Mouse (Mus musculus) heart, adult 8-10 months (tissue): ENCODE results near the gene Vwa3b. TPM values are rescaled to one million over a fixed set of nuclear protein-coding genes. Genes with fewer than 3 reads are reported as not detected.

Source experiments
- DNase-seq: peaks from one replicate; pipeline ENCODE4 v3.0.0; 2022; ENCODE audit warnings: low spot score
- total RNA-seq, 4 experiments: library from RNA; stranded (reverse); gene quantifications; 2 replicates each; pipeline ENCODE4 v1.2.4; 2022

Vwa3b gene
- total RNA-seq, 4 experiments from 2014 or later, result 0.16 to 0.41 (median 0.29) TPM; not detected in 1

DNA sequence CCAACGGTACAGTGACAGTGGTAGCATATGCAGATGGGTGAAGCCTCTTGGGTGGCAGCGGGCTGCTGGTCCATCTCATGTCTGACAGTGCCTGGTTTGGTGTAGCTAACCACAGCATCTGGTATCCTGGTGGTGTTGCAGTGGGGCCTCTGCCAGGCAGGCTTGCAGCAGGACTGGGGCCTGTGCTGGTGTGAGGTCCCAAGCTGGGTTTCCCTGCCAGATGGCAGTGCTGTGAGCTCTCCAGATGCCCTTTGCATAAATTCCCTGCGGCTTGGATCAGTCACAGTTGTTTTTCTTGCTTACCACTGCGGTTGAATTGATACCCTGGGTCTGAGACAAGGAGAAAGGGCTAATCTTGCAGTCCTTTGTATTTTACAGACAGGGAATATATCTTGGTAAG lies 95.9 kb downstream of the Vwa3b start:
- DNase-seq, result no peak

DNA sequence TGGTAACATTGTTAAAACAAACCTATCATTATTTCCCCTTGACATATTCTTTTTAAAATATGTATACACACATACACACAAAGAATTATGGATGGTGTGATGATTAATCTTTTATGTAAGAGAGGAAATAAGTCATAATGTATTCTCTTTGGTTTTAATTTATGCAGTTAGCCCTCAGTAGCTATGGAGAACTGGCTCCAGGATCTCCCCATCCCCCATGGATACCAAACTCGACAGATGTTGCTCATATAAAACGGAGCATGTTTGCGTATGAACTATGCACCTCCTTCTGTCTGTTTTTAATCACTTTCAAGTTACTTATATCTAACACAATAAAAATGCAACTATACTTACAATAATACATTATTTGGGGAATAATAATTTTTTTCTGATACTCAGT lies 96.4 kb downstream of the Vwa3b start:
- DNase-seq, result no peak

DNA sequence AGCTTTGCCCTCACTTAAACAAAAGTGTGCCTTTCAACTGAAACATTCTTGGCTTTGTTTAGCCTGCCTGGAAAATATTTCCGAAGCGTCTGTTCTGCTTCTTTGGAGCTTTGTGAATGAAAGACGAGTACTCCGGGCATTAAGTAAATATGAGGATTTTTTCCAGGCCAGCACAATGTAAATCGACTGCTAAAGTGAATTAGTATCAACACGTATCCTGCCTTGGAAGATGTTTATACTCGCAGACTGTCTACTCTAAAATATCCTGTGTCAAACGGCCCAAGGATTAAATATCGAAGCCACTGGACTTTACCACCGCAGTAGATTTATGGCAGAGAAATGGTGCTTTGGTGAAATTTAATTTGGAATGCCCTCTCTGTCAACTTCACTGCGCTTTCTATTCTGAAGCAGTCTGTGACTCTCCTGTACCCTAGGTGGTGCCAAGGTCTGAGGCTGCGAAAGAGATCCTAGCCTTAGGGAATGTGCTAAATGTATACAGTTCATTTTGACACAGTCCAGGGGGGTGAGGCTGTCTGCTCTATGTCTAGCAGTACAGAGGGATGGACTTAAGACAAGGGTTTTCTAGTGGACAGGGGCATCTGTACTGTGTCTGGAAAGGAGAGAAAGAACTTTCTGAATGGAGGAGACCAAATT lies 98.4 kb downstream of the Vwa3b start:
- no peak for DNase-seq

- no peak for DNase-seq
These were observed 103.7 kb downstream of the Vwa3b start for GRCm38 (mm10) chr1:37130012-37130570.

- no peak for DNase-seq
These were observed 104.8 kb downstream of the Vwa3b start for GRCm38 (mm10) chr1:37131146-37131545.

GRCm38 (mm10) chr1:37132433-37132832 lies 106.0 kb downstream of the Vwa3b start:
- DNase-seq, result no peak

DNA sequence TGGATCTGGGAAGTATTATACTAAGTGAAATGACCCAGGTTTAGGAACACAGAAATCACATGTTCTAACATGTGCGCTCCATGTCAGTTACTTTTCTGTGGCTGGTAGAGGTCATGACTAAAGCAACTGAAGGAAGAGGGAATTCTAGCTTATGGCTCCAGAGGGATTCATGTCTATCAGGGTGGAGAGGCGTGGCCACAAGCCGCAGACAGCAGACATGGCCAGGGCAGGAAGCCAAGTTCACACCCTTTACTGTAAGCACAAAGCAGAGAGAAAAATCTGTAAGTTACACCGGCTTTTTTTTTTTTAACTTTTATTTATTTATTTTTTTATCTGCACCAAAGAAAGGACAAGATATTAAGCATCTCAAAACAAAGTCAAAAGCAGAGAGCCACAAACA lies 119.6 kb downstream of the Vwa3b start:
- DNase-seq, result no peak

GRCm38 (mm10) chr1:37149866-37150265 lies 123.5 kb downstream of the Vwa3b start:
- DNase-seq, result no peak

DNA sequence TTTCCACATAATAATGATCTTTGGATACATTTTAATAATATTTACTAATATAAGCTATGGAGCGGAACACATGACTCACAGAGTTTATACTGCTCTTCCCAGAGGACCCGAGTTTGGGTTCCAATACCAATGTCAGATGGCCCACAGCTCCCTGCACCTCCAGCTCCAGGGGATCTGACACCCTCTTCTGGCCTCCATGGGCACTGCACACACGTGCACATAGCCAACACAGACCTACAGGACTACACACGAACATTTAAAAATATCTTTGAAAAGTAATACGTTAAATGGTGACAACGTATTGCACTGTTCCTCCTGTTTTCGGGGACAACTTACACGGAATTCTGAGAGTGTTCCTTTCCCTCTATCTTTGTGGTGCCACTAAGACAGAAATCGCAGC lies 125.5 kb downstream of the Vwa3b start:
- DNase-seq, result no peak

DNA sequence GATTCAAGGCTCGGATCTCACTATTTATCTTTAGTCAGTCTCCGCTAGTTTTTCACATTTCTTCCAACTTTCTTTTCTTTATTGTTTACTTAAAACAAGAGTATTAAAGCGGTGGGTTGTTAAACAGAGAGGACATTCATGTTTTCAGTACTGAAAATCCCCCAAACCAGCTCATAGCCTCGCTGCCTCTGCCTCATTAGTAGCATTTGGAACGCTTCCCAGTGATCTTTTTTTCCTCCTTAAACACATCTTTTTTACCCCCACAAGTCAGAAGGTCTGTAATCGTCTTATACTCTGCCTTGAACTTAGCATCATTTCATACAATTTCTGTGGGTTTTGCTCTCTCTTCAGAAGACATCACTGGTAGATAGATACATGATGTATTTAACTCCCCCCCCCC lies 139.7 kb downstream of the Vwa3b start:
- no peak for DNase-seq

DNA sequence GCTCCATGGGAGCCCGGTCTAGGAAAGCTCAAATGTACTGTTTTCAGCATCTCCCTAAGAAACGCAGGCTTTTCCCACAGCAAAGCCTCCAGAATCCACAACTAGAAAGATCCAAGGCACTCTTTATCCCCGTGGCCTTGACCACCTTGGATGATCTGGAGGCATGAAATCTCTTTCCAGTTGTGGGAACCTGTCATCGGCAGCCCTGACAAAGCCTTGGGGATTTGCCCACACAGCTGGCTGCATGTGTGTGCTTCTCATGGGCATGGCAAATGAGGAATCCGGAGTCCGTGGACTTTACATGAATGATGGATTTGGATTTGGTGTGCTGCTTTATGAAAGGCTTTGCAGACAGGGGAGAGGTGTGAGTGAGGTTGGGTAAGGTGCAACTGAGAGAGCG lies 141.5 kb downstream of the Vwa3b start:
- DNase-seq, result no peak

GRCm38 (mm10) chr1:37177874-37178273 lies 151.5 kb downstream of the Vwa3b start:
- DNase-seq, result no peak

GRCm38 (mm10) chr1:37179852-37180251 lies 153.5 kb downstream of the Vwa3b start:
- no peak for DNase-seq

GRCm38 (mm10) chr1:37187050-37187449 lies 160.7 kb downstream of the Vwa3b start:
- no peak for DNase-seq

DNA sequence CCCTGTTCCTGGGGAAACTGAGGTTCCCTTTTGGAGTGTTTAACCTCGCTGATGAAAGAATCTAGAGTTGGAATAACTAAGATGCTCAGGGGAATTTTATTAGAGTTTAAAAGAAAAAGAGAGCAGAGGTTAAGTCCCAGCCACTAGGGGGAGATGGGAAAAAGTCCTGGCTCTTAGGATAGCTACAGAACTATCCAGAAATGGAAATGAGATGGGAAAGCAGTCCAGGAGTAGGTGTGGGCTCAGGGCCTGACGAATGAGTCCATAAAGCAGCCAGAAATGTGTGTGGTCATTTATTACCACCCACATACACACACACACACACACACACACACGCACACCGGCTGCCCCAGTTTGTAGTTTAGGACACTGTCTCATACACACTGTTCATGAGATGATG lies 168.2 kb downstream of the Vwa3b start:
- no peak for DNase-seq

- DNase-seq, result no peak
These were observed 175.0 kb downstream of the Vwa3b start for GRCm38 (mm10) chr1:37201406-37201805.

DNA sequence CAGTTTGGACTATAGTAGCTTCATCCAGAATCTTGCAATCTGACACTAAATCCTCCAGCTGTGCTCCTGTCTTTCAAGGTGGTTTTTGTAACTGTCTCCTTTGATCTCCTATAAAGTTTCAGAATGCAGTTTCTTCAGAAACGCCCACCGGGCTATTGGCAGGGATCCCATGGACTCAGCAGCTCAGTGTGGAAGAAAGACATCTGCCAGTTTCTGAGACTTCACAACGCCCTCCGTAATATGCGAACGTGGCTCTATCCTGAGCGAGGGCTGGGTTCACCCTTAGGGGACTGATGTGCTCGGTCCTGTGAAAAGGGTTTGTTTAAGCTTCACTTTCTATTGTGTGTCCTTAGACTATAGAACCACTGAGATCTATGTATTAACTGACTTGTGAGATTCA lies 181.3 kb downstream of the Vwa3b start:
- no peak for DNase-seq

DNA sequence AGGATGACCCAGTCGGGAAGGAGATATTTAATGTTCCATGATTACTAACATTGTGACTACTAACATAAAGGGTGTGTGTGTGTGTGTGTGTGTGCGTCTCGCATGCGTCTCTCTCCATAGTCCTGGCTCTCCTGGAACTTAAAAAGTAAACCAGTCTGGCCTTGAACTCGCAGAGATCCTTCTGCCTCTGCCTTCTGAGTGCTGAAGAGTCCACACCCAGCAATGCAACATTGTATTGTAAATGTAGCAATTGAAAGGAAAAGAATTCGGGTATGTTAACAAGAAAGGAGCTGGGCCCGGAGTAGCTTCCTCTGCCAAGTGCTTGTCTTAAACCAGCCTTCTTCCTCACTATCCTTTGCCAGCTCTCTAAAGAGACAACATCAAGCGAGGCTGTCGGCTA lies 186.0 kb downstream of the Vwa3b start:
- DNase-seq, result no peak

GRCm38 (mm10) chr1:37214144-37214543 lies 187.7 kb downstream of the Vwa3b start, which contains the start of gene Cnga3:
Gene Cnga3 (plus strand): TSS chr1:37214434.
- DNase-seq, result no peak

- no peak for DNase-seq
These were observed 192.0 kb downstream of the Vwa3b start for GRCm38 (mm10) chr1:37218386-37218785.

DNA sequence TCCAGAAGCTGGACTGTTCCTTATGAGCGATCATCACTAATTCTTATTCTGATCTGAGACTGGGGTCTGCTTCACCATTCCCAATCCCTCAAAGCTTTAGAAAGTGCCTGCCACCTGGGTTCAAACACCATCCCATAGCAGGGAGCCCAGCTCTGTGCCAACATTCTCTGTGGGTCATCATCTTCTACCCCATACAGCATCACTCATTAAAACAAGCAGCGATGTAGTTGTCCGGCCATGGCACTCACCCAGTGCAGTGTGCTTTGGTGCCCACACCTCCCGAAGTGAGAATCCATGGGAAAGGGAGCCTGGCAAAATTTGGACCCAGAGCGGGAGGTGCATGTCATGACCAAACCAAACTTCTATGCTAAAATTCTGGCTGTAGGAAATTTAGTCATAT lies 193.2 kb downstream of the Vwa3b start:
- DNase-seq, result no peak

- DNase-seq, result no peak
These were observed 193.9 kb downstream of the Vwa3b start for GRCm38 (mm10) chr1:37220134-37220907.

DNA sequence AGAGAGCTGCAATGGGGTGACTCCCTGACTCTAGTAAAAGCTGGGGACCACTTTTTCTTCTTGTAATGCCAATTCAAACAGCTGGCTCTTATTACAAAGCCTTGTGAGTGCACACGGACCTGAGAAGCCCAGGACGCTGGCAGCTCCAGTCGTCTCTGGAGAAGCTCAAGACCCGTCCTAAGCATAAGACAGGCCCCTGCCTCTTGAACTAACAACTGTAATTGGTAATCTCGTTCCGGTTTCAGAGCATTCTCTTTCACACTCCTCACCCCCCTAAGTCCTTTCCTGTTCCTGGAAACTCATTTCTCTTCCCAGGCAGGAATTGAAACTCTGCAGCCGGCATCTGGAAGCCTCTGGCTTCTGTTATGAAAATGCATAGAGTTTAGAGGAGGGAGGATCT lies 195.6 kb downstream of the Vwa3b start:
- DNase-seq, result no peak
